Mouse (Mus musculus): ENCODE results near the gene Gphn. TPM values are rescaled to one million over a fixed set of nuclear protein-coding genes. Genes with fewer than 3 reads are reported as not detected.

Gene Gphn
- total and polyA plus RNA-seq, 3 experiments, result 13.9 to 22.4 (median 18.2) TPM

GRCm38 (mm10) chr12:78232560-78232959 lies 6.4 kb downstream of the Gphn start:
- H3K27me3 ChIP-seq (replicated peaks), result no peaks in the 10 kb centered on the region
- dilution Hi-C loops (cut with MboI; ENCODE audit: extremely low pct_ligation_motif_present, extremely low pct_unique_long_range_greater_than_20kb, low sequenced_read_pairs) (no loop called here), in situ Hi-C loops (cut with MboI; ENCODE audit: low pct_ligation_motif_present, low pct_unique_long_range_greater_than_20kb, low sequenced_read_pairs) (no loop called here)
- H3K9ac ChIP-seq (ENCODE audit: insufficient read depth, low read depth), result no peak overlapping the region
- H3K4me2 ChIP-seq (ENCODE audit: insufficient read depth, low read depth, poor library complexity, severe bottlenecking), result no peak overlapping the region
- TF ChIP-seq TBP (conservative IDR thresholded peaks at IDR 0.05; ENCODE audit: low read depth, low read length), result no peak
- peak; percentile 71 for TF ChIP-seq ZNF384 (IDR thresholded peaks at IDR 0.05; ENCODE audit: low read depth, low read length)
- no peak for TF ChIP-seq MEF2A (IDR thresholded peaks at IDR 0.05; ENCODE audit: borderline replicate concordance, low read depth, low read length)
- H3K4me3 ChIP-seq (replicated peaks in 1 of 3; ENCODE audit: low read depth in 2 of 3, low read length in 2 of 3, poor library complexity in 1 of 3), result no peak overlapping the region
- H3K79me2 ChIP-seq (replicated peaks; ENCODE audit: control insufficient read depth, extremely low read depth, insufficient read depth, poor library complexity, severe bottlenecking), result peaks cover 23% of the 10 kb centered on the region
- H3K27ac ChIP-seq (ENCODE audit: insufficient read depth, low read depth), result no peak overlapping the region
- H3K9me3 ChIP-seq (replicated peaks; ENCODE audit: low read length), result no peaks in the 10 kb centered on the region
- no peaks in the 10 kb centered on the region for H3K36me3 ChIP-seq (replicated peaks in 1 of 2; ENCODE audit: control insufficient read depth in 1 of 2, insufficient read depth in 1 of 2, low read length in 1 of 2)
- peaks cover 0 to 8% of the 10 kb centered on the region in 2 experiments; a peak in 1 of 4 replicates for H3K4me1 ChIP-seq (ENCODE audit: control insufficient read depth in 1 of 2, insufficient read depth in 2 of 2)
- DNase-seq (ENCODE audit: extremely low read depth), result no peak

GRCm38 (mm10) chr12:78248366-78248765 lies 22.2 kb downstream of the Gphn start:
- Histone ChIP-seq H3K79me2 (replicated peaks; ENCODE audit: control insufficient read depth, extremely low read depth, insufficient read depth, poor library complexity, severe bottlenecking) (no peaks in the 10 kb centered on the region; the same call in 1 of the 2 replicates), H3K36me3 (replicated peaks in 1 of 2; ENCODE audit: control insufficient read depth in 1 of 2, insufficient read depth in 1 of 2, low read length in 1 of 2) (no peaks in the 10 kb centered on the region), H3K9ac (ENCODE audit: insufficient read depth, low read depth) (no peak overlapping the region), H3K9me3 (replicated peaks; ENCODE audit: low read length) (no peaks in the 10 kb centered on the region), H3K4me1 (ENCODE audit: control insufficient read depth in 1 of 2, insufficient read depth in 2 of 2) (no peaks in the 10 kb centered on the region), H3K4me3 (replicated peaks in 1 of 3; ENCODE audit: low read depth in 2 of 3, low read length in 2 of 3, poor library complexity in 1 of 3) (no peak overlapping the region), H3K27ac (ENCODE audit: insufficient read depth, low read depth) (no peak overlapping the region), H3K27me3 (replicated peaks) (no peaks in the 10 kb centered on the region), H3K4me2 (ENCODE audit: insufficient read depth, low read depth, poor library complexity, severe bottlenecking) (peak overlapping the region; percentile 2; the same call in 1 of the 2 replicates)
- DNase-seq (ENCODE audit: extremely low read depth), result no peak
- dilution Hi-C loops (cut with MboI; ENCODE audit: extremely low pct_ligation_motif_present, extremely low pct_unique_long_range_greater_than_20kb, low sequenced_read_pairs), result no loop called here
- TF ChIP-seq CHD1 (IDR thresholded peaks at IDR 0.05; ENCODE audit: low read depth, low read length) (no peak), GABPA (IDR thresholded peaks at IDR 0.05; ENCODE audit: insufficient replicate concordance, low read depth, low read length) (no peak), EP300 (IDR thresholded peaks at IDR 0.05; ENCODE audit: low read length) (peak; percentile 37; the same call in 1 of the 2 replicates), ZNF384 (IDR thresholded peaks at IDR 0.05; ENCODE audit: low read depth, low read length) (peak; percentile 96)
- in situ Hi-C loops (cut with MboI; ENCODE audit: low pct_ligation_motif_present, low pct_unique_long_range_greater_than_20kb, low sequenced_read_pairs), result no loop called here

GRCm38 (mm10) chr12:78249151-78249550 lies 23.0 kb downstream of the Gphn start:
- Histone ChIP-seq H3K9ac (ENCODE audit: insufficient read depth, low read depth) (no peak overlapping the region), H3K9me3 (replicated peaks; ENCODE audit: low read length) (no peaks in the 10 kb centered on the region), H3K4me3 (replicated peaks in 1 of 3; ENCODE audit: low read depth in 2 of 3, low read length in 2 of 3, poor library complexity in 1 of 3) (no peak overlapping the region), H3K79me2 (replicated peaks; ENCODE audit: control insufficient read depth, extremely low read depth, insufficient read depth, poor library complexity, severe bottlenecking) (no peaks in the 10 kb centered on the region; the same call in 1 of the 2 replicates), H3K4me2 (ENCODE audit: insufficient read depth, low read depth, poor library complexity, severe bottlenecking) (no peak overlapping the region), H3K27ac (ENCODE audit: insufficient read depth, low read depth) (no peak overlapping the region), H3K4me1 (ENCODE audit: control insufficient read depth in 1 of 2, insufficient read depth in 2 of 2) (no peaks in the 10 kb centered on the region), H3K36me3 (replicated peaks in 1 of 2; ENCODE audit: control insufficient read depth in 1 of 2, insufficient read depth in 1 of 2, low read length in 1 of 2) (no peaks in the 10 kb centered on the region), H3K27me3 (replicated peaks) (no peaks in the 10 kb centered on the region)
- in situ Hi-C loops (cut with MboI; ENCODE audit: low pct_ligation_motif_present, low pct_unique_long_range_greater_than_20kb, low sequenced_read_pairs), result no loop called here
- TF ChIP-seq CHD1 (IDR thresholded peaks at IDR 0.05; ENCODE audit: low read depth, low read length), result no peak
- TF ChIP-seq ETS1 (conservative IDR thresholded peaks at IDR 0.05; ENCODE audit: low read depth, low read length), result no peak
- TF ChIP-seq USF1 (IDR thresholded peaks at IDR 0.05; ENCODE audit: low read depth, low read length), result no peak
- TF ChIP-seq NRF1 (IDR thresholded peaks at IDR 0.05; ENCODE audit: low read depth, low read length), result no peak
- no peak for TF ChIP-seq KAT2A (IDR thresholded peaks at IDR 0.05; ENCODE audit: insufficient replicate concordance, low read length)
- no peak for TF ChIP-seq IRF4 (IDR thresholded peaks at IDR 0.05; ENCODE audit: low read depth, low read length)
- TF ChIP-seq ELF1 (IDR thresholded peaks at IDR 0.05; ENCODE audit: low read depth, low read length), result no peak
- no peak for TF ChIP-seq ZKSCAN1 (IDR thresholded peaks at IDR 0.05; ENCODE audit: borderline replicate concordance, low read depth, low read length)
- no peak for TF ChIP-seq JUND (conservative IDR thresholded peaks at IDR 0.05; ENCODE audit: low read depth, low read length)
- no peak for TF ChIP-seq TBP (conservative IDR thresholded peaks at IDR 0.05; ENCODE audit: low read depth, low read length)
- no peak for TF ChIP-seq ZC3H11A (IDR thresholded peaks at IDR 0.05; ENCODE audit: low read depth, low read length)
- no peak for TF ChIP-seq MXI1 (IDR thresholded peaks at IDR 0.05; ENCODE audit: low read depth, low read length)
- TF ChIP-seq TCF12 (IDR thresholded peaks at IDR 0.05; ENCODE audit: low read depth, low read length), result no peak
- no peak for TF ChIP-seq NELFE (IDR thresholded peaks at IDR 0.05; ENCODE audit: low read depth, low read length)
- TF ChIP-seq MAZ (IDR thresholded peaks at IDR 0.05; ENCODE audit: low read depth, low read length), result no peak
- no peak for TF ChIP-seq JUN (IDR thresholded peaks at IDR 0.05; ENCODE audit: insufficient read depth, low read depth, low read length)
- TF ChIP-seq ZNF384 (IDR thresholded peaks at IDR 0.05; ENCODE audit: low read depth, low read length), result no peak
- TF ChIP-seq PAX5 (IDR thresholded peaks at IDR 0.05; ENCODE audit: low read length), result no peak
- dilution Hi-C loops (cut with MboI; ENCODE audit: extremely low pct_ligation_motif_present, extremely low pct_unique_long_range_greater_than_20kb, low sequenced_read_pairs), result no loop called here
- DNase-seq (ENCODE audit: extremely low read depth), result no peak
